Mouse (Mus musculus) brain, embryonic 14.5 days (tissue): ENCODE measurements at regions not wholly inside any gene's neighbourhood (a gene's known extent, or its start where the extent isn't known, plus 50 kb on each side); places are given as distances from the start of the nearest gene placed in this dataset.

Source experiments
- CTCF ChIP-seq: fragments of 200-500 bp; IDR thresholded peaks from 2 replicates; pipeline ENCODE4 v1.5.1; 2012; ENCODE audit warnings: inconsistent platforms, mild to moderate bottlenecking, moderate library complexity, borderline replicate concordance; ENCODE audit not compliant: insufficient read depth, insufficient read length; ENCODE audit errors: extremely low read depth
- POLR2A ChIP-seq: fragments of 200-500 bp; IDR thresholded peaks from 2 replicates; pipeline ENCODE4 v1.6.1; 2012; ENCODE audit warnings: mild to moderate bottlenecking, inconsistent platforms, borderline replicate concordance; ENCODE audit not compliant: poor library complexity, insufficient read depth, insufficient read length, severe bottlenecking; ENCODE audit errors: extremely low read depth

DNA sequence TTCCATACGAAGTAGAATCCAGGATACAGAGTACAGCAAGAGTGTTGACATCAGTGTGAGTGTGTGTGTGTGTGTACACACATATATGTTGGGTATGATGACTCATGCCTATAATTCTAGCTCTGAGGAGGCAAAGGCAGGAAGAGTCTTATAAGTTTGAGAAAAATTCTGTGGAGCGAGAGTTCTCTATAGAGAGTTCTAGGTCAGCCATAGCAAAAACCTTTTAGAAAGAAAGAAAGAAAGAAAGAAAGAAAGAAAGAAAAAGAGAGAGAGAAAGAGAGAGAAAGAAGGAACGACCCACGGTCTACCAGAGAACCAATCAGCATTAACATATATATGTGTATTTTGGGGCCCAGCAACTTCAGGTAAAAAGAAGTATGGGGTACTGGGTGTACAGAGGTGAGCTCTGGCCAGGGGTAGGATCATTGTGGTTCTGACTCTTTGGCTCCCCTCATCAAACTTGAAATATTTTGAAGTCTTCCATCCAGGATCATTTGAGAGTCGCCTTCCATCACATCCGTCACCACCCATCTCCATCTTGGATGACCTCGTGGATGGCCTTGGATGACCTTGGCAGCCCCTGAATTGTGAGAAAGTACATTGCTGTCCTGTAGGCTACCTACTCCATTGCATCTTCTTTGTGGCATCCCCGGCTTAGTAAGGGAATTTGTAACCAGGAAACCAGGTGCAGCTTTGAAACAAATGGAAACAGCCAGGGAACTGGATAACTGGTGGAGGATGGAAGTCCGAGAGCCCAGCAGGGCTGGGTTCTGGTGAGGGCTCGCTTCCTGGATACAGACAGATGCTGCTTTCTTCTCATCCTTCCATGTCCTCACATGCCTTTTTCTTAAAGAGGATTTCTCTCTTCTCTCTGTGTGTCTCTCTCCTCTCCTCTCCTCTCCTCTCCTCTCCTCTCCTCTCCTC is 106.1 kb upstream of the Cpm start:
- TF ChIP-seq CTCF = no peak
- TF ChIP-seq POLR2A = no peak
